11 mouse cellular contexts compared by ENCODE assay signal in genomic region chr5:64816290-64816973, GRCm38 (mm10). TPM values are rescaled to one million over a fixed set of nuclear protein-coding genes. Genes with fewer than 3 reads are reported as not detected.
DNase-seq lines count a peak whose midpoint lies in the region; ATAC-seq and TF ChIP-seq lines count a peak whose summit lies in the region.
"Had no signal": no experiment of that assay in that cellular context is flagged by ENCODE, and none has a peak within 500 bp of the region (broad histone marks: within the 10 kb centered on the region; RNA-seq: fewer than 3 reads in every experiment).

No protein-coding gene starts in this region.

- no peak for DNase-seq in heart, adult 8-10 months (ENCODE audit: low spot score)
- no peak for DNase-seq in lung, postnatal 0 days (ENCODE audit: low spot score)
- DNase-seq in lung, postnatal 10 days = no peak
- DNase-seq in intestine, embryonic 14.5 days (ENCODE audit: low spot score) = no peak
- no peak for DNase-seq in retina, postnatal 1 day
- DNase-seq in right cerebral cortex, postnatal 36 days (ENCODE audit: low spot score in 2 of 2) = no peak
- DNase-seq: cerebellum, adult 11 months; embryo, embryonic 11 days had no signal

- peaks cover 33% of the 10 kb centered on the region for H3K36me3 ChIP-seq in heart, embryonic 15.5 days
- peaks cover 16% of the 10 kb centered on the region for H3K36me3 ChIP-seq in lung, postnatal 0 days (ENCODE audit: insufficient read depth, low read length)
- H3K36me3 ChIP-seq in intestine, embryonic 14.5 days (ENCODE audit: control insufficient read depth, insufficient read depth, low read length) = peaks cover 49% of the 10 kb centered on the region

- TF ChIP-seq CTCF in lung, postnatal 0 days (IDR thresholded peaks at IDR 0.05) = no peak

- ATAC-seq in heart, embryonic 15.5 days (replicated peaks; ENCODE audit: insufficient number of reproducible peaks, insufficient read depth, low FRiP score, low read depth) = no peak
- no peak; the same call in 1 of the 2 replicates for ATAC-seq in lung, postnatal 0 days
- ATAC-seq in intestine, embryonic 14.5 days (replicated peaks; ENCODE audit: low FRiP score, low TSS enrichment, low read depth) = no peak

- no peak overlapping the region for H3K4me3 ChIP-seq in heart, embryonic 15.5 days
- no peak overlapping the region for H3K4me3 ChIP-seq in lung, postnatal 0 days (ENCODE audit: low read depth, low read length)
- H3K4me3 ChIP-seq in intestine, embryonic 14.5 days (ENCODE audit: low read depth, low read length) = no peak overlapping the region

- WGBS in heart, embryonic 15.5 days = 53% methylated on average over 15 of the region's 15 CpGs
- WGBS in lung, postnatal 0 days = 46% methylated on average over 15 of the region's 15 CpGs
- WGBS in intestine, embryonic 14.5 days = 49% methylated on average over 15 of the region's 15 CpGs

- H3K9ac ChIP-seq in heart, embryonic 15.5 days = 0 out of 2 replicates have a peak overlapping the region, but pooled peaks have one; percentile 1
- no peak overlapping the region for H3K9ac ChIP-seq in lung, postnatal 0 days (replicated peaks; ENCODE audit: low read depth)
- no peak overlapping the region for H3K9ac ChIP-seq in intestine, embryonic 14.5 days (ENCODE audit: low read length)

- H3K27me3 ChIP-seq in heart, embryonic 15.5 days = no peaks in the 10 kb centered on the region
- no peaks in the 10 kb centered on the region for H3K27me3 ChIP-seq in lung, postnatal 0 days (replicated peaks; ENCODE audit: insufficient read depth, low read length)
- H3K27me3 ChIP-seq in intestine, embryonic 14.5 days (replicated peaks; ENCODE audit: control insufficient read depth, insufficient read depth, low read length) = no peaks in the 10 kb centered on the region
- H3K27me3 ChIP-seq: CH12.LX had no signal

- H3K27ac ChIP-seq in heart, embryonic 15.5 days = 0 out of 2 replicates have a peak overlapping the region, but pooled peaks have one; percentile 15
- 0 out of 2 replicates have a peak overlapping the region, but pooled peaks have one; percentile 38 for H3K27ac ChIP-seq in lung, postnatal 0 days (ENCODE audit: low read length)
- H3K27ac ChIP-seq in intestine, embryonic 14.5 days (ENCODE audit: low read depth) = peak overlapping the region; percentile 82

- H3K4me2 ChIP-seq in heart, embryonic 15.5 days = no peak overlapping the region
- no peak overlapping the region for H3K4me2 ChIP-seq in lung, postnatal 0 days (replicated peaks; ENCODE audit: low read depth, low read length)
- no peak overlapping the region for H3K4me2 ChIP-seq in intestine, embryonic 14.5 days (ENCODE audit: low read length)
- H3K4me2 ChIP-seq: midbrain, embryonic 11.5 days had no signal

- H3K4me1 ChIP-seq in heart, embryonic 15.5 days (replicated peaks) = peaks cover 54% of the 10 kb centered on the region
- peaks cover 7% of the 10 kb centered on the region for H3K4me1 ChIP-seq in lung, postnatal 0 days (ENCODE audit: insufficient read depth, low read depth, low read length)
- H3K4me1 ChIP-seq in intestine, embryonic 14.5 days (replicated peaks; ENCODE audit: control insufficient read depth, insufficient read depth, low read length) = peaks cover 43% of the 10 kb centered on the region

- H3K9me3 ChIP-seq in heart, embryonic 15.5 days (replicated peaks) = no peaks in the 10 kb centered on the region
- no peaks in the 10 kb centered on the region for H3K9me3 ChIP-seq in lung, postnatal 0 days (ENCODE audit: low read length)
- H3K9me3 ChIP-seq in intestine, embryonic 14.5 days (ENCODE audit: control insufficient read depth, low read length) = no peaks in the 10 kb centered on the region

- TF ChIP-seq EP300 in lung, postnatal 0 days (IDR thresholded peaks at IDR 0.05) = no peak

RNA-seq across cellular contexts. Expression of gene Klf3, which starts 13.2 kb away (rescaled TPM):
- polyA plus RNA-seq in heart, embryonic 15.5 days (2015; fragmentation: Nextera tagmentation; extraction: Ambion mirVana) = 44.3 and 53.3 TPM in 2 replicates
- total RNA-seq in heart, adult 8-10 months (2022) = 10 to 100 TPM; 35.2 to 51.2 (median 39.9) TPM
- polyA plus RNA-seq in lung, postnatal 0 days (2015; fragmentation: Nextera tagmentation; extraction: Ambion mirVana) = 89.7 and 104 TPM in 2 replicates
- 75.2 and 88.0 TPM in 2 replicates for polyA plus RNA-seq in intestine, embryonic 14.5 days (2014; fragmentation: Nextera tagmentation; extraction: Ambion mirVana)

Comparison
In these comparisons a context has a peak if more than half of its experiments do, and no peak if none do; other contexts are left out.
1. H3K27ac ChIP-seq: peak in every context shown above with its lines; median percentile 82 in intestine, embryonic 14.5 days; 38 in lung, postnatal 0 days; 15 in heart, embryonic 15.5 days.